Mouse (Mus musculus) neural tube, embryonic 11.5 days (tissue): Measurements from ENCODE around the gene Ephb2. TPM values are rescaled to one million over a fixed set of nuclear protein-coding genes. Genes with fewer than 3 reads are reported as not detected.

Experiments
- ATAC-seq: fragments of 200-750 bp; cut with Nextera tagmentation; 2 replicates; pipeline ENCODE4 v1.8.0; 2017; ENCODE audit warnings: moderate number of reproducible peaks, mild to moderate bottlenecking, moderate TSS enrichment, moderate library complexity; ENCODE audit not compliant: insufficient read depth, low FRiP score, low TSS enrichment
- DNase-seq: peaks from one replicate; pipeline ENCODE4 v3.0.0-alpha.2; 2015; ENCODE audit warnings: low spot score
- H3K27ac ChIP-seq: fragments of 300-500 bp; sonication (generic); 2 replicates; pipeline ENCODE4 v1.5.1; 2014; ENCODE audit warnings: low read depth, mild to moderate bottlenecking, low read length
- H3K27me3 ChIP-seq: fragments of 300-500 bp; sonication (generic); 2 replicates; pipeline ENCODE4 v1.6.1; 2014; ENCODE audit warnings: mild to moderate bottlenecking, low read length, mixed read lengths; ENCODE audit not compliant: control insufficient read depth, insufficient read depth
- H3K36me3 ChIP-seq: fragments of 300-500 bp; sonication (generic); 2 replicates; pipeline ENCODE4 v1.6.1; 2014; ENCODE audit warnings: mild to moderate bottlenecking, low read length, moderate library complexity, mixed read lengths; ENCODE audit not compliant: control insufficient read depth, insufficient read depth
- H3K4me1 ChIP-seq: fragments of 300-500 bp; sonication (generic); 2 replicates; pipeline ENCODE4 v1.6.1; 2014; ENCODE audit warnings: low read length, mixed read lengths; ENCODE audit not compliant: control insufficient read depth, insufficient read depth
- H3K4me2 ChIP-seq: fragments of 300-500 bp; sonication (generic); 2 replicates; pipeline ENCODE4 v1.6.1; 2014; ENCODE audit warnings: low read depth, mild to moderate bottlenecking, moderate library complexity
- H3K4me3 ChIP-seq: fragments of 300-500 bp; sonication (generic); 2 replicates; pipeline ENCODE4 v1.5.1; 2014; ENCODE audit warnings: low read depth, low read length
- H3K9ac ChIP-seq: fragments of 300-500 bp; sonication (generic); 2 replicates; pipeline ENCODE4 v1.6.1; 2014; ENCODE audit warnings: mild to moderate bottlenecking, low read length
- H3K9me3 ChIP-seq: fragments of 300-500 bp; sonication (generic); 2 replicates; pipeline ENCODE4 v1.6.1; 2016; ENCODE audit warnings: low read length; ENCODE audit not compliant: control insufficient read depth
- WGBS: fragments of 180-500 bp; shearing (Covaris S2); extraction: QIAGEN DNeasy Blood & Tissue Kit; methylation state at CpG from one replicate; pipeline ENCODE4 v1.1.7; 2014; 5-methylcytosine and 5-hydroxymethylcytosine counted together
- polyA plus RNA-seq: library from polyadenylated mRNA; unstranded; fragments of >200 nt; fragmentation: Nextera tagmentation; extraction: Ambion mirVana; gene quantifications from 2 replicates; pipeline ENCODE4 v1.2.1, GENCODE M21; 2014

The Ephb2 gene
- polyA plus RNA-seq, 1 experiment from 2014 or later: 20.4 TPM

DNA sequence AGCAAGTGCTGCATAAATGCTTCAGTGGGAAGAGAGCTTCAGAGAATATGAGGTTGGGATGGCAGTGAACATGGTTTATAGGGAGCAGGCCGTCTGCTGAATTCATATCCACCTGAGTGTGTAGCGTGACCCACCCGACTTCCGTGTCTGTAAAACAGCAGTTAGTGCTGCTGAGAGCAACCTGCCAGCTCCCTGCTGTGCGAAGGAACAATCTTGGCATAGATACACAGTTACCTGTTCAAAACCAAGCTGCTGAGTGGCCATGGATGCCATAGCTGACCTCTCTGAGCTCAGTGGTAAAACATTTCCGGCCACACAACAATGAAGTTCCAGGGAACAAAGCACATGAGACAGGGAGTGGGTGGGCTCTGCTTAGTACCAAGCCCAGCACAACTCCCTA, 138.5 kb downstream of the Ephb2 start:
- H3K27me3 ChIP-seq: no peaks in the 10 kb centered on the region
- WGBS: 94% methylated on average over 6 of the region's 6 CpGs
- H3K9me3 ChIP-seq: no peaks in the 10 kb centered on the region
- 0 out of 2 replicates have a peak, but pooled peaks cover 3% of the 10 kb centered on the region for H3K36me3 ChIP-seq
- H3K9ac ChIP-seq: no peak overlapping the region
- no peak overlapping the region for H3K4me3 ChIP-seq
- no peak overlapping the region for H3K4me2 ChIP-seq
- no peak overlapping the region for H3K27ac ChIP-seq
- H3K4me1 ChIP-seq: peaks cover 7% of the 10 kb centered on the region; the same call in 1 of the 2 replicates
- ATAC-seq (no peak), DNase-seq (no peak)

DNA sequence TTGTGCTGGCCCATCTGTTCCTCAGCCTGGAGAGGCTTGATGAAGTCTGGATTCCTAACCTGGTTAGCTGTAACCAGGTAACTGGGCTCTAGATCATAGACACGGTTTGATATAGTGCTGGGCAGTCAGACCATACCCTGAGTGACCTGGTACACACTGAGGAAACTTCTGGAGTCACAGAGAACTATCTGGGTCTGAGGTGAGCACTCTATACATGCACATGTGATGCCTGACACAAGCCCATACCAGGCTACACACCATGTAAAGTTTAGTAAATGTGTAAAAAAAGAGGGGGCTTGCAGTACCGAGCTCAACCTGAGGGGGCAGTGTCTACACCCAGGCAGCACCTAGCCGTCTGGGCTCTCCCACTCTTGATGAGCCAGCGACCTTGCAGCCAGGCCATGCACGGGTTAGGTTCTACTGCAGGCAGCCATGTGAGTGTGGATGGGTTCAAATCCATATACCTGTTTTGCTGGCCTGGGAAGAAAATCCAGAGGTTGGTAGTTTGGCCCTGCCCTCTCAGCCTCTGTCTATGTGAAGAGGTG, 139.3 kb downstream of the Ephb2 start:
- H3K4me3 ChIP-seq: no peak overlapping the region
- H3K36me3 ChIP-seq: peaks cover 8% of the 10 kb centered on the region
- H3K27me3 ChIP-seq: no peaks in the 10 kb centered on the region
- no peak overlapping the region for H3K9ac ChIP-seq
- DNase-seq (peak; percentile 76), ATAC-seq (no peak)
- H3K4me2 ChIP-seq: no peak overlapping the region
- no peaks in the 10 kb centered on the region for H3K9me3 ChIP-seq
- no peak overlapping the region for H3K27ac ChIP-seq
- WGBS: 19% methylated on average over 5 of the region's 5 CpGs
- peaks cover 7% of the 10 kb centered on the region; the same call in 1 of the 2 replicates for H3K4me1 ChIP-seq

DNA sequence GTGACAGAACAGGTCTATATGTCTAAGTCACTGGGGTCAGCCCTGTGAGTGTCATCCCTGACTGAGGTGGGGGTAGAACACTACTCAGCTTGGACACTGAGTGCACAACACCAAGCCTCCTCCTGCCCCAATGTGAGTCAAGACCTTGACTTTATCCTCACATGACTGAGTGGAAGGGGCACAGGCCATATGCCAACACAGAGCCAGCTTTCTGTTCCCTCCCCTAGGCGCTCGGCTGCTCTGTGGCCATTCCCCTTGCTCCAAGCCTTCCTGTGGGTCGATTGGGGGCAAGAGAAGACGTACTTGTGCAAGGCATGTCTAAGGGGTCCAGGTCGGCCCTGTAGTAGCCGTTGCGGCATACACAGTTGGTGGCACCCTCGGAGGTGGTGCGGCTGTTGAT, 140.1 kb downstream of the Ephb2 start:
- Histone ChIP-seq H3K9ac (no peak overlapping the region), H3K4me3 (no peak overlapping the region), H3K9me3 (no peaks in the 10 kb centered on the region), H3K4me1 (peaks cover 7% of the 10 kb centered on the region; the same call in 1 of the 2 replicates), H3K27ac (no peak overlapping the region), H3K36me3 (peaks cover 8% of the 10 kb centered on the region), H3K27me3 (no peaks in the 10 kb centered on the region), H3K4me2 (no peak overlapping the region)
- no peak for DNase-seq
- WGBS: 91% methylated on average over 9 of the region's 9 CpGs
- ATAC-seq: no peak

DNA sequence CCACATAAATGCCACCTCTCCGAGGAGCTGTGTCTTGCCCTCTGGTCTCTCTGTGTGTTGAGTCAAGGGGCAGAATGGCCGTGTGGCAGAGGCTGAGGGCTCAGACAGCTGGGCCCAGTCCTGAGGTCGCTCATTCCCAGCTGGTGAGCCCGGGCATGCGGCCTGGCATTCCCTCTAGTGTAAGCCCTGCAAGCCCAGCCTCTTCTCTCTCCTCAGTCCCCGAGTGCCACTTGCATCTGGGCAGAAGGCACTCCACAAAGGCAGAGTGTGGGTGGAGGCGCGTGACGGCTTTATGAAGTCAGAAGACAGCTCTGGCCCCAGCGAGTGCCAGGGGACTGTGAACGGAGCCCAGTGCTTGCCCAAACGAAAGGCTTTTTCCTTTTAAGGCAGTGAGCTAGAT, 145.8 kb downstream of the Ephb2 start:
- Histone ChIP-seq H3K4me1 (no peaks in the 10 kb centered on the region; the same call in 1 of the 2 replicates), H3K27ac (no peak overlapping the region), H3K9me3 (no peaks in the 10 kb centered on the region), H3K4me3 (no peak overlapping the region), H3K9ac (no peak overlapping the region; the same call in 1 of the 2 replicates), H3K36me3 (peaks cover 10% of the 10 kb centered on the region), H3K27me3 (no peaks in the 10 kb centered on the region), H3K4me2 (no peak overlapping the region)
- 87% methylated on average over 12 of the region's 12 CpGs for WGBS
- ATAC-seq (no peak), DNase-seq (no peak)

DNA sequence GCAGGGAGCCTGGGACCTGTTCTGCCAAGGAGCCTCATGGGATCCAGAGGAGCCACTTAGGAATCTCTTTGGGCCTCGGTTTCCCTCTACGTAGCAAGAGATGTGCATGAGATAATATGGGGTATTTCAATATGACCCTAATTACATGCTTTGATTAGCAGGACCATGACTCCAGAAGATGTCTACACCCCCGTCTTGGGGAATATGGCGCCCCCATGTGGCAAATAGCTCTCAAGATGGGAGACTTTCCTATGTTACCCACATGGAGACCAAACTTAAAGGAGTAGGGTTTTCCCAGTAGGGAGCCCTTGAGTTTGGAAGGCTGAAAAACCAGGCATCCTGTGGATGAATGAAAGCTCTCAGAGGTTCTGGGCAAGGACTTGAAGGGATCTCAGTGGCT, 147.7 kb downstream of the Ephb2 start:
- ATAC-seq (no peak), DNase-seq (no peak)
- Histone ChIP-seq H3K4me2 (no peak overlapping the region), H3K36me3 (peaks cover 6% of the 10 kb centered on the region), H3K27me3 (no peaks in the 10 kb centered on the region), H3K4me1 (no peaks in the 10 kb centered on the region; the same call in 1 of the 2 replicates), H3K27ac (no peak overlapping the region), H3K9me3 (no peaks in the 10 kb centered on the region), H3K9ac (no peak overlapping the region), H3K4me3 (no peak overlapping the region)
- 67% methylated on average over 4 of the region's 4 CpGs for WGBS

DNA sequence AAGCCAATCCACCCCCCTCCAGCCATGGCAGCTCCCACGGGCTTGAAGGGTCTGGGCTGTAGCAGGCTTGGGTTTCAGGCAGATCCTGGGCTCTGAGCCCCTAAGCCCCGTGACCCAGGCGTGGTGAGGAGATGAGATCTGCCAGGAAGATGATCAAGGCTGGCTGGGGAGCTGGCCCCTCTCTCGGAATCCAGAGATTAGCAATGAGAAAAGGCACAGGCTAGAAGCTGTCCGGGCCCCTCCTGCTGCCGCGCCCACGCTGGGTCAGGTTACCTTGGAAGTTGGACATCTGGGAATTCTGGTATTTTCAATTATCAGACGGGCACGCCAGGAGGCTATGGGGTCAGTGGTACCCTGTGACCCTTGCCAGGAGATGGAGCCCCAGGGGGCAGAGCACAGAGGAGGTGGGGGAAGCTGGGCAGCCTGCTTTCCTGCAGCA, 150.3 kb downstream of the Ephb2 start:
- Histone ChIP-seq H3K9me3 (no peaks in the 10 kb centered on the region), H3K36me3 (peaks cover under 1% of the 10 kb centered on the region; the same call in 1 of the 2 replicates), H3K27ac (no peak overlapping the region), H3K27me3 (no peaks in the 10 kb centered on the region), H3K4me3 (no peak overlapping the region), H3K4me2 (no peak overlapping the region), H3K9ac (no peak overlapping the region), H3K4me1 (peaks cover 2% of the 10 kb centered on the region; the same call in 1 of the 2 replicates)
- DNase-seq (no peak), ATAC-seq (no peak)
- WGBS: 48% methylated on average over 10 of the region's 10 CpGs

DNA sequence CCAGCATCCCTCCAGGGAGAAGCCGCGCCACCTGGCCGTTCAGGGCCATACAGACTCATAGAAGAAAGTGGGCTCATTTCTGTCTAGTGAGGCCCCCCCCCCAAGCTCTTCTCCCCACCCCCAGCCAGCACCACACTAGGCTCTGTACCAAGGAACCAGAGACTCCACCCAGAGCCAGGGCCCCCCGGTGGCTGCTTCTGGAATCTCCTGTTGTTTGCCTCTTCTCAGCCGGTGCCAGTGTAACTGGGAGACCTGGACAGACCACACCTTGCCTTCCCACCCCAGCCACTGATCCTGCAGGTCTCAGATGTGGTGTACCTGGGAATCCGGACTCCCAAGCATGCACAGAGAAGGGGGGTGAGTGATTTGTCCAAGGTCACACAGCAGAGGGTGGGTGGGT, 151.3 kb downstream of the Ephb2 start:
- 74% methylated on average over 6 of the region's 6 CpGs for WGBS
- Histone ChIP-seq H3K27me3 (no peaks in the 10 kb centered on the region), H3K4me2 (no peak overlapping the region), H3K4me1 (peaks cover 2% of the 10 kb centered on the region; the same call in 1 of the 2 replicates), H3K4me3 (no peak overlapping the region), H3K9me3 (no peaks in the 10 kb centered on the region), H3K27ac (no peak overlapping the region), H3K36me3 (no peaks in the 10 kb centered on the region), H3K9ac (no peak overlapping the region)
- DNase-seq (no peak), ATAC-seq (no peak)

DNA sequence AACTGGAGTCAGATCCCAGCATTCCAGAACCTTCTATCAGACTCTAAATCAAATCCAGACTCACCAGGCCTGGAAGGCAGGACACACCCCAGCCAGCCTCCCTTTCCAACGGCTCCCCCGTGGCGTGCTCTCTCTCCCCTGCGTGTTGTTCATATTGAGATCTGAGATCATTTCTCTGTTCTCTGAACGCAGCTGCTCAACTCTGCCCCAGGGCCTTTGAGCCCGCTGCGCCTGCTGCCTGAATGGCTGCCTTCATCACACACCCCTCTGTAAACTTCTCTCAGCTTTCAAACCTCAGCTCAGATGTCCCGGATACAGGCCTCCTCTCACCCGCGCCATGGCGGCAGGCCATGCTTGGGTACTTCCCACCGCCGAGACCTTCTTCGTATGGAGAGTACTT, 155.1 kb downstream of the Ephb2 start:
- ATAC-seq (no peak), DNase-seq (peak; percentile 53)
- H3K4me2 ChIP-seq: no peak overlapping the region
- WGBS: 75% methylated on average over 14 of the region's 14 CpGs
- no peaks in the 10 kb centered on the region for H3K9me3 ChIP-seq
- no peak overlapping the region for H3K9ac ChIP-seq
- no peaks in the 10 kb centered on the region for H3K36me3 ChIP-seq
- no peaks in the 10 kb centered on the region for H3K27me3 ChIP-seq
- H3K4me1 ChIP-seq: peaks cover 2% of the 10 kb centered on the region; the same call in 1 of the 2 replicates
- no peak overlapping the region for H3K4me3 ChIP-seq
- no peak overlapping the region for H3K27ac ChIP-seq

DNA sequence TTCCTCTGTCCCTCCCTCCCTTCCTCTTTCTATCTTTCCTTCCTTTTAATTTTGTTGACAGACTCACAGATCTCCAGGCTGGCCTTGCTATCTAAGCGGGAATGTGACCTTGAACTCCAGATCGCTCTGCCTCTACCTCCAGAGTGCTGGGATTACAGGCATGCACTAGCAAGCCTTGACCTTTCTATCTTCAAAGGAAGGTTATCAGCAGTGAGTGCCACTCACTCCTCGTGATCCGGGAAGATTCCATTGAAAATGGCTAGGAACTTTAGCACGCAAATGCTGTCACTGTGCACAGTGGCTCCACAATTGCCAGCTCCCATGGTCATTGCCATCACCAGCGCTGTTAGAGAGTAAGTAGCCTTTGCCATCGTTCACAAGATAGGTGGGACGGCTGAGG, 156.6 kb downstream of the Ephb2 start:
- Histone ChIP-seq H3K9ac (no peak overlapping the region), H3K27me3 (no peaks in the 10 kb centered on the region), H3K36me3 (peaks cover under 1% of the 10 kb centered on the region; the same call in 1 of the 2 replicates), H3K4me2 (no peak overlapping the region), H3K27ac (no peak overlapping the region), H3K4me3 (no peak overlapping the region), H3K4me1 (peaks cover 2% of the 10 kb centered on the region; the same call in 1 of the 2 replicates), H3K9me3 (no peaks in the 10 kb centered on the region)
- no peak for DNase-seq
- 86% methylated on average over 8 of the region's 8 CpGs for WGBS
- ATAC-seq: no peak
